Mouse (Mus musculus) frontal cortex, adult 2 months (tissue): ENCODE measurements around the gene Emc6. TPM values are rescaled to one million over a fixed set of nuclear protein-coding genes. Genes with fewer than 3 reads are reported as not detected.

ENCODE experiments used
- DNase-seq, 2 experiments: peaks; one replicate each; pipeline ENCODE4 v3.0.0; 2022; ENCODE audit warnings: low spot score in 1 of 2; ENCODE audit errors: extremely low spot score in 1 of 2
- polyA plus RNA-seq: library from polyadenylated mRNA; depleted of rRNA; stranded (reverse); fragments of >200 nt; gene quantifications from 2 replicates; pipeline ENCODE4 v1.2.3, GENCODE M21; 2012; rRNA removed

Gene Emc6
- polyA plus RNA-seq, 1 experiment, result 63.0 TPM

DNA sequence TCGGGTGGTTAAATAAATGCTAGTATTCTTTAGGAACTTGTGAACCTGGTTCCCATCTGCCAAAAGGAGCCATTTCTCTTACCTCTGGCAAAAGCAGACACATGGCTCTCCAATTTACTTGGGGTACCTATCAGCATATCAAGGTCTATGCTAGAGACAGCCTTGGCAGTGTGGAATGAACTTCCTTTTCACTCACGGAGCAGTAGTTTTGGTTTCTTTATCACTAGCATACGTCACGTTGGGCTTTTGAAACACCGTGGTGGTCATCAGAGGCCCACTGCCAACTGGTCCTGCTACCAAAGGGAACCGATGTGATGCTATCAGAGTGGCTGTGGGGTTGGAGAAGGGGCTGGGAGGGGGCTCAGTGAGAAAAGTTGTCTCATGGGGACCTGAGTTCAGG lies 43.8 kb downstream of the Emc6 start:
- DNase-seq, result no peak

DNA sequence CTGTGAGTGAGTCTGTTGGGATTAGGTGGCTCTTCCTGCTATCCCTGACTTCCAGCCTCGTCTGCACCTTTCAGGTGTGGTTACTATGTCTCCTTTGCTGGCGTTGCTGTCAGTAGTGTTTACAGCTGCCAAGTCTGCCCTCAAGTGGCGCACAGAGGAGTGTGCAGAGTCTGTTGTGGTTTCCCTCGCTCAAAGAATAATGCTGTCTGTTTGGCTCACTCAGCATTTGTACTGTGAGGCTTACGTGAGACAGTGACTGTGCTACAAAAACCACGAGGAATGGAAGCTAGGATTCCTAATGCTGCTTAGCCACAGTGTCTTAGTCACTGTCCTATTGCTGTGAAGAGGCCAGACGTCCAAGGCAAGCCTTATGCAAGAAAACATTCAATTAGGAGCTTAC lies 45.8 kb downstream of the Emc6 start:
- DNase-seq, result peak in 1 of 2 experiments; percentile 34

DNA sequence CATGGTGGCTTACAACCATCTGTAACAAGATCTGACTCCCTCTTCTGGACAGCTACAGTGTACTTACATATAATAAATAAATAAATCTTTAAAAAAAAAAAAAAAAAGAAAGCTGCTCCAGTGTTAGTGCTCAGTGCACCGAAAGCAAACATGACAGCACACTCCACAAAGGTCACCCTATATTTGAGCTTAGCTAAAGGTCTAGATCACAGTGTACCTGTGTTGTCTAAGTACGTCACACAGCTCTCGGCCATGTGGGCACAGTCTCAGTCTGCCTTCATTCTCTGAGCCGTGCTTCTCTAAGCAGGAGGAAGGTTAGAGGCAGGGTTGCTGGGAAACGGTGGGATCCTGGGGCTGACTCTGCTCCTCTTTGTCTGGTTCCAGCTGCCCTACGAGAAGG lies 50.3 kb downstream of the Emc6 start:
- no peak for DNase-seq

Other genes starting within 250 kb of the Emc6 start
- gene Atp2a3, start 215.9 kb downstream of the Emc6 start, polyA plus RNA-seq, result 4.9 and 5.9 TPM in 2 replicates
- gene P2rx1, start 177.9 kb downstream of the Emc6 start, polyA plus RNA-seq, result 0.53 and 0.54 TPM in 2 replicates
- 65.4 and 65.7 TPM in 2 replicates for gene Camkk1, start 158.0 kb downstream of the Emc6 start, polyA plus RNA-seq
- 7.5 and 7.7 TPM in 2 replicates for gene Ncbp3, start 129.3 kb downstream of the Emc6 start, polyA plus RNA-seq
- gene Itgae, start 86.5 kb downstream of the Emc6 start, polyA plus RNA-seq, result 0.17 and 0.18 TPM in 2 replicates
- gene Haspin, start 38.7 kb downstream of the Emc6 start, polyA plus RNA-seq, result 0.15 and 0.24 TPM in 2 replicates
- 0.26 and 0.74 TPM in 2 replicates for gene P2rx5, start 16.6 kb downstream of the Emc6 start, polyA plus RNA-seq
- 23.9 and 24.6 TPM in 2 replicates for gene Tax1bp3, start within 50 bp of the Emc6 start, polyA plus RNA-seq
- gene Ctns, start 22.0 kb upstream of the Emc6 start, polyA plus RNA-seq, result 25.9 and 26.0 TPM in 2 replicates
- 5.0 and 5.4 TPM in 2 replicates for gene Shpk, start 22.4 kb upstream of the Emc6 start, polyA plus RNA-seq
- gene Trpv1, start 57.3 kb upstream of the Emc6 start, polyA plus RNA-seq, result 0.36 TPM in 2 replicates
- 0.46 and 0.56 TPM in 2 replicates for gene Trpv3, start 90.4 kb upstream of the Emc6 start, polyA plus RNA-seq
- gene Aspa, start 152.6 kb upstream of the Emc6 start, polyA plus RNA-seq, result 26.8 and 29.9 TPM in 2 replicates
- not detected in 2 replicates for gene Gm49340, start 152.7 kb upstream of the Emc6 start, polyA plus RNA-seq
- gene Spata22, start 152.7 kb upstream of the Emc6 start, polyA plus RNA-seq, result 0.20 TPM in 1 of 2 replicates, not detected in the other
- 0.04 TPM in 1 of 2 replicates, not detected in the other for gene Olfr20, start 173.7 kb upstream of the Emc6 start, polyA plus RNA-seq
- gene Olfr376, start 194.2 kb upstream of the Emc6 start, polyA plus RNA-seq, result 0.14 and 0.25 TPM in 2 replicates
- gene Olfr1, start 222.6 kb upstream of the Emc6 start, polyA plus RNA-seq, result not detected in 2 replicates